Mouse (Mus musculus) liver, embryonic 14.5 days (tissue): ENCODE measurements around the gene Amd1.

Experiments
- CTCF ChIP-seq: IDR thresholded peaks from 2 replicates; pipeline ENCODE4 v1.5.1; 2016; ENCODE audit warnings: antibody characterized with exemption, low read depth, control low read depth
- EP300 ChIP-seq: IDR thresholded peaks from 2 replicates; pipeline ENCODE4 v1.6.1; 2016; ENCODE audit warnings: antibody characterized with exemption, low read depth

GRCm38 (mm10) chr10:40316841-40317585, 15.0 kb upstream of the Amd1 start:
- TF ChIP-seq CTCF (no peak), EP300 (no peak)
